Mouse (Mus musculus) spleen, embryonic (tissue): ENCODE results near the gene Cdca5.

ENCODE experiments used
- CTCF ChIA-PET: fragments of 350-600 bp; sonication (Branson Sonifier 250); formaldehyde crosslinking; loops from one replicate; lab custom pipeline; 2022; lab: Charles Lee

Cdca5 gene

GRCm38 (mm10) chr19:6084478-6085248, at the start of gene Cdca5, which contains the start of gene Zfpl1:
TSS of gene Cdca5 (plus strand) at chr19:6084983.
TSS of gene Zfpl1 (minus strand) at chr19:6084956.
- CTCF ChIA-PET, result interaction anchor here (1.1 kb wide), 1 partner anchor 43 kb away, joined by 3 read pairs; the partner anchor contains the start of gene Snx15

GRCm38 (mm10) chr19:6035966-6036585, 48.7 kb upstream of the Cdca5 start:
- CTCF ChIA-PET, result no interaction called here

DNA sequence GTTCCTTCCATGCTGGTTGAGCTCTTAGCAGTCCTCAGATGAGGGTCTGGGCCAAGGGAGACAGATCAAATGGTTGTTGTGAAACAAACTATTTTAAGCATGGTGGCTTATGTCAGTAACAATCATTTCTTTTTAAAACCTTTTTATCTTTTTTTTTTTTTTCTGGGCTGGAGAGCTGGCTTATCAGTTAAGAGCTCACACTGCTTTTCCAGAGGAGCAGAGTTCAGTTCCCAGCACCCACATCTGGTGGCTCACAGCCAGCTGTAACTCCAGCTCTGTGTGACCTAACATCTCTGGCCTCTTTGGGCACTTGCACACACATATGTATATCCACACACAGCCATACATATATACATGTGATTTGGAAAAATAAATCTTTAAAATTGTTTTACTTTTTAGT, 47.1 kb upstream of the Cdca5 start:
- CTCF ChIA-PET, result interaction anchor here (0.7 to 1.4 kb wide), 2 partner anchors 12 to 41 kb away, joined by 3 read pairs; no protein-coding TSS in a partner anchor

- CTCF ChIA-PET, result interaction anchor here (0.6 kb wide), 1 partner anchor 651 kb away, joined by 3 read pairs; no protein-coding TSS in a partner anchor
Observed at GRCm38 (mm10) chr19:6038326-6038725, 46.5 kb upstream of the Cdca5 start.

GRCm38 (mm10) chr19:6040002-6040401, 44.8 kb upstream of the Cdca5 start:
- CTCF ChIA-PET, result interaction anchor here (0.7 kb wide), 1 partner anchor 74 kb away, joined by 3 read pairs; no protein-coding TSS in a partner anchor

DNA sequence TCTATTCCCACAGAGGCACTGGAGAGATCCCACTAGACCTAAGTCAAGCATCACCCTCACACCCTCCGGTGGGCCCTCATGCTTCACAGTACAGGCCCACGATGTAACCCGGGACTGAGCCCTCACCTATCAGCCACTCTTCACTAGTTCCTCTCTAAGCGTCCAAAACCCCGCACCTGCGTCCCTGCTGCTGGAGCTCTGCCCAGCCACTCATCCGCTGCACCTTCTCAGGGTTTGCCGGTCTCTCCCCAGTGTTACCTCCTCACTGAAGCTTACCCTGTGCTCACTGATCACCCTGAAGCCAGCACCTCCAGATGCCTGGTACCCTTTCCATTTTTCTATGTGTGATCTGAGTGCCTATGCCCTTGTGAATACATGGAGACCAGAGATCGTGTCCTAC, 42.5 kb upstream of the Cdca5 start:
- CTCF ChIA-PET, result interaction anchor here (0.9 to 1.1 kb wide), 2 partner anchors 11 to 77 kb away, joined by 3 read pairs; no protein-coding TSS in a partner anchor

DNA sequence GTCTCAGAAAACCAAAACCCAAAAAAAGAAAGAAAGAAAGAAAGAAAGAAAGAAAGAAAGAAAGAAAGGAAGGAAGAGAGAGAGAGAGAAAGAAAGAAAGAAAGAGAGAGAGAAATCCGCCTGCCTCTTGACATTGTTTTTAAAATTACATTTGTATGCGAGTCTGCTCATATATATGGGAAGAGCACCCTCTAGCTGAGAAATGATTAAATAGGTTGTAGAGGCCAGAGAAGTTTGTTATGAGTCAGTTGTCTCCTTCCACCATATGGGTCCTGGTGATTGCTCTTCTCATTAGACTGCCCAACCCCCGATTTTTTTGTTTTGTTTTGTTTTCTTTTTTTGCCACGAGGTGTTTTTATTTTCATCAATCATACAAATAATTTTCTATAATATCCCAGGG, 40.7 kb upstream of the Cdca5 start:
- CTCF ChIA-PET, result interaction anchor here (0.7 kb wide), 1 partner anchor 30 kb away, joined by 3 read pairs; no protein-coding TSS in a partner anchor

DNA sequence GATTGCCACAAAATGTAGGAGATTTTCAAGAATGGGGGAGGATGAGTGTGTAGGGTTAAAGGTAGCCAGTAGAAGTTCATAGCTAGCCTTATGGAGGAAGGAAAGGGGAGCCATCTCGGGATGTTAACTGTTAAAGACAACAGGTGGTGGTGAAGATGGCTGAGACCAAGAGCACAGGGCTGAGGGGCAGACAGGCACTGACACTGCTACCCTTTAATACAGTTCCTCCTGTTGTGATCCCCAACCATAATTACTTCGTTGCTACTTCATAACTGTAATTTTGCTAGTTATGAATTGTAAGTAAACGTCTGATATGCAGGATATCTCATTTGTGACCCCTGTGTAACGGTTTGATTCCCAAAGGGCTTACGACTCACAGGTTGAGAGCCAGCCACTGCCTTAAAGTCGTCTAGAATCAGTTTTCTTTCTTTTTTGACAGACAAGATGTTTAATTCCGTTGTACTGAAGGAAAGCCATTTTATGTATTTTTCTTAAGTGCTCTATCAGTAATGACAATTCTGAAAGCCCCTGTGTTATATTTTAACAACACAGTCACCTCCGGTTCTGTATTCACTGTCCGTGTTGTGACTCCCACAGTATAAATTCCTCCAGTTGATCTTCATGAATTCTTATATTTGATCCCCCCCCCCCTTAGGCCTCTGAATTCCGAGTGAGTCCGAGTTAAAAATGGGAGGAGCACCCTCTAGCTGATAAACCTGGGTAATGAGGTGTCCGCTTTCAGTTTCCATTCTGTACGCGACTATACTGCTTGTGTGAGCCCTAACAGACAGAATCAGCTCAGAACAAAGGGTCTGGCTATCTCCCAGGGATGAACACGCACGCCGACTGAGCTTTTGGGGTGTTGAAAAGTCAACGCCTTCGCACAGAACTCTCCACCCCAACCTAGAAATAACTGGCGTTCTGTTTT, 39.2 kb upstream of the Cdca5 start:
- CTCF ChIA-PET, result interaction anchor here (0.6 to 1.5 kb wide), 4 partner anchors 22 to 557 kb away, joined by 3 to 12 read pairs (median 4); partner anchors contain the start of genes Capn1 and Tm7sf2

DNA sequence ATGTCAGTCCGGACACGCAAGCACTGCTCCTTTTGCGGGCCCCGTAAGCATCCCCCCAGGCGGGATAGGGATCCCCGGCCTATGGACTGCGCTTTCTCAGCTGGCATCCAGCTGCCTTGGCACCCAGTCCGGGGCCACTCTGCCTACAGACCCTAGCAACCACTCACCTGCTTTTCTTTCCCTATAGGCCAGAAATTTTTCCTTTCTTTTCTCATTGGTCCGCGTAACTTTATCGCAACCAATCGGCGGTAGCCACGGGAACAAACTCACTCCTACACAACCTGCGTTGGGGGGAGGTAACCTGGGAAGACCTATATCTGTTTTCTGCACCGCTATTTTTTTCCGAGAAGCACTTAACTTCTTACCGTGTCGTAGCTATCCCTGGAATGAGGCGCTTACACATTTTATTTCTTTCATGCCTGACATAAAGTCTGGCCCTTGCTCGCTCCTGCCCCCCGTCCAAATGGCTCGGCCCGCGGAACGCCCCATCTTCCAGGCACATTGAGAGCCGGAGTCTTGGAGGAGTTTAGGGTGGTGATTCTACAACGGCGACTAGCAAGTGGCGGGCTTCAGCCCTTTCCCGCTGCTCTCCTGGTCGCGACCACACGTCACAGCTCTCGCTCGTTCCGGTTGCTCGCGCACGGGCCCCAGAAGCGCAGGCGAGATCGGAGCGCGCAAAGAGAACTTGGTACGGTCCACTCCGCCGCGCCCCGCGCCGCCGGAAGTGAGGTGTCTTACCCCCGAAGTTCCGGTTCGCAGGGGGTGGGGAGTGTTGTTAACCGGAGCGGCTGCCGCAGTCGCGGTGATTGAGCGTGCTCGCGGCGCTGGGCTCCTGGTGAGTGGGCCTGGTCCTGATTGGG, 38.3 kb upstream of the Cdca5 start, which contains the start of gene Syvn1:
Gene Syvn1 (plus strand): TSS at position 283 of the 860 bp plus-strand sequence.
- CTCF ChIA-PET, result interaction anchor here (0.6 to 1.5 kb wide), 5 partner anchors 22 to 558 kb away, joined by 3 to 12 read pairs (median 3); partner anchors contain the start of genes Capn1 and Tm7sf2

GRCm38 (mm10) chr19:6047154-6047898, 37.5 kb upstream of the Cdca5 start:
- CTCF ChIA-PET, result interaction anchor here (0.7 to 1.5 kb wide), 2 partner anchors 21 to 34 kb away, joined by 3 to 4 read pairs; partner anchors contain the start of gene Tm7sf2

DNA sequence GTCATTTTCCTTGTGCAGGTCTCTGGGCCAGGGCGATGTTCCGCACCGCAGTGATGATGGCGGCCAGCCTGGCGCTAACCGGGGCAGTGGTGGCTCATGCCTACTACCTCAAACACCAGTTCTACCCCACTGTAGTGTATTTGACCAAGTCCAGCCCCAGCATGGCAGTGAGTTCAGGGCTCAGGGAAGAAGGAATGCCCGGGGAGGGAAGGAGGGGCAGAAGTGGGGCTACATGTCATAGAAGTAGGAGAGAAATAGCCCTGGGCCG, 37.0 kb upstream of the Cdca5 start:
- CTCF ChIA-PET, result interaction anchor here (0.7 kb wide), 1 partner anchor 34 kb away, joined by 4 read pairs; no protein-coding TSS in a partner anchor

- CTCF ChIA-PET, result interaction anchor here (0.5 kb wide), 1 partner anchor 192 kb away, joined by 3 read pairs; the partner anchor contains the start of gene Atg2a
Observed at GRCm38 (mm10) chr19:6048681-6049410, 35.9 kb upstream of the Cdca5 start.

DNA sequence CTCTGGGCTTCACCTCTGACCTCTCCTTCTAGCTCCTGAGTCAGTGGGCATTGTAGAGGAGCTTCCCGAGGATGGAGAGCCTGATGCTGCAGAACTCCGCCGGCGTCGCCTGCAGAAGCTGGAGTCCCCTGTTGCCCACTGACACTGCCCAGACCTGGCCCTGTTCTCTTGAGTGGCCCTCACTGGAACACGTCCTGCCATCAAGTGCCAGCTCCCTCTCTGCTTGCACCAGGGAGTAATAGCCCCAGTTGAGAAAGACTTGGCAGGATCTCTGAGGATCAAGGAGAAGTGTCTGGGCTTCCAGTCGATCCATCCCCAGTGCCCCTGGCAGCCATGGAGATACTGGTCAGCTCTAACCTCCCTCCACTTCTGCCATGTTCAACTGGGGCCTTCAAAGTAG, 32.3 kb upstream of the Cdca5 start:
- CTCF ChIA-PET, result interaction anchor here (0.6 kb wide), 1 partner anchor 12 kb away, joined by 5 read pairs; no protein-coding TSS in a partner anchor

GRCm38 (mm10) chr19:6054296-6054695, 30.5 kb upstream of the Cdca5 start:
- CTCF ChIA-PET, result no interaction called here

GRCm38 (mm10) chr19:6056696-6057095, 28.1 kb upstream of the Cdca5 start:
- CTCF ChIA-PET, result interaction anchor here (0.7 to 2.3 kb wide), 2 partner anchors 11 to 96 kb away, joined by 3 to 11 read pairs; partner anchors contain the start of gene Tm7sf2

DNA sequence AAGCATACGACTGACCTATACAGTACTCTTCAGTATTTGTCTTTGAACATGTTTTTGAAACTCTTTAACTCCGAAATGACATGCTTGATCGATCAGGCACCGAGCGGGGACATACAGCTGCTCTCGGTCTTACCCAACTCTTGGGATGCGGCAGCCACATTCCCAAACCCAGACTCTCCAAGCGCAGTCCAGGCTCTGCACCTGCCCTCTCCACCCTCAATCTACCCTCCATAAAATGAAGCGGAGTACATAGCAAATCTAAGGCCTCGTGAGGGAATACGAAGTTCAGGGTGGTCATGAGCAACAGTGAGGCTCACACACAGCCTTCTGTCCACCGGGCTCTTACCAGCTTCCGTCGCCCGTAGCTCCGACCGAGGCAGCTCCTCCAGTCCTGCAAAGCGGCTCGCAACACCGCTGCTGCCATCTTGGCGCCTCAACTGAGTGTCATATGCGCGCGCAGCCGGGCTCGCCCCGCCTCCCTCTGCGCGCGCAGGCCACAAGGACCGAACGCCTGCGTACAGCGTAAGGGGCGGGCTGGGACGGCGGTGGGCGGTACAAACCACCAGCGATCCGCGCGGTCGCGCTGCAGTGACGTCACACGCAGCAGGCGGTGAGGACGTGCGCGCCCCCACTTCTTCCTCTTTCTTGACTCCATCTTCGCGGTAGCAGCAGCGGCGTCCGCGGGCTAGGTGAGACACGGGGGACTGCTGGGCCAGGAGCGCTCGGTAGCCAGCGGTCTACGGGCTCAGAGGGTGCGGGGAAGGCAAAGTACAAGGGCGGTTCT, 27.3 kb upstream of the Cdca5 start, which contains the start of the genes Mrpl49 and Fau:
Gene Mrpl49 (minus strand): TSS at position 473 of the 784 bp plus-strand sequence.
Gene Fau (plus strand): TSS at position 532 of the 784 bp plus-strand sequence.
- CTCF ChIA-PET, result interaction anchor here (2.3 kb wide), 1 partner anchor 10 kb away, joined by 11 read pairs; the partner anchor contains the start of gene Tm7sf2

GRCm38 (mm10) chr19:6058513-6058912, 26.3 kb upstream of the Cdca5 start:
- CTCF ChIA-PET, result no interaction called here
